26 mouse cellular contexts compared by ENCODE assay signal in genomic region chr1:134570171-134570570, GRCm38 (mm10). TPM values are rescaled to one million over a fixed set of nuclear protein-coding genes. Genes with fewer than 3 reads are reported as not detected.
"Had no signal": no experiment of that assay in that cellular context is flagged by ENCODE, and none has a peak within 500 bp of the region (broad histone marks: within the 10 kb centered on the region; RNA-seq: fewer than 3 reads in every experiment).

No protein-coding gene starts in this region.

- H3K4me3 ChIP-seq: limb, embryonic 12.5 days; limb, embryonic 15.5 days; midbrain, embryonic 12.5 days; midbrain, embryonic 15.5 days; neural tube, embryonic 12.5 days; neural tube, embryonic 15.5 days had no signal

- H3K9ac ChIP-seq: limb, embryonic 12.5 days; limb, embryonic 15.5 days; liver, embryonic 14.5 days; liver, postnatal 0 days; lung, embryonic 14.5 days; midbrain, embryonic 12.5 days; midbrain, embryonic 15.5 days; neural tube, embryonic 12.5 days; neural tube, embryonic 15.5 days had no signal

- DNase-seq: kidney, adult 9 months; kidney, postnatal 14 days; kidney, postnatal 4 days; left cerebral cortex, postnatal 4 days; liver, postnatal 0 days; lung, embryonic 14.5 days; right cerebral cortex, adult 18-20 months; right cerebral cortex, postnatal 14 days; right cerebral cortex, postnatal 4 days; thymus, postnatal 36 days had no signal

- H3K4me2 ChIP-seq: limb, embryonic 12.5 days; limb, embryonic 15.5 days; liver, embryonic 11.5 days; lung, embryonic 14.5 days; midbrain, embryonic 12.5 days; midbrain, embryonic 15.5 days; neural tube, embryonic 12.5 days; neural tube, embryonic 15.5 days had no signal

- ATAC-seq: liver, postnatal 0 days; lung, postnatal 0 days; midbrain, embryonic 15.5 days had no signal

- H3K9me3 ChIP-seq: limb, embryonic 12.5 days; limb, embryonic 15.5 days; midbrain, embryonic 12.5 days; midbrain, embryonic 15.5 days; neural tube, embryonic 12.5 days; neural tube, embryonic 15.5 days had no signal

- H3K36me3 ChIP-seq: limb, embryonic 15.5 days; midbrain, embryonic 12.5 days; midbrain, embryonic 15.5 days; neural tube, embryonic 12.5 days; neural tube, embryonic 15.5 days had no signal

- H3K27ac ChIP-seq: limb, embryonic 12.5 days; limb, embryonic 15.5 days; liver, embryonic 14.5 days; macrophage; midbrain, embryonic 12.5 days; midbrain, embryonic 15.5 days; neural tube, embryonic 12.5 days; neural tube, embryonic 15.5 days; stomach, postnatal 0 days had no signal

- H3K27me3 ChIP-seq: limb, embryonic 12.5 days; limb, embryonic 15.5 days; midbrain, embryonic 12.5 days; midbrain, embryonic 15.5 days; neural tube, embryonic 12.5 days; neural tube, embryonic 15.5 days had no signal

RNA-seq across cellular contexts. Expression of gene Mgat4e, which starts 20.7 kb away (rescaled TPM):
- total RNA-seq: left cerebral cortex, adult 8-10 months; left cerebral cortex, postnatal 14 days; left cerebral cortex, postnatal 4 days; megakaryocyte-erythroid progenitor cell, adult 5-6 weeks had no signal
- polyA plus RNA-seq: kidney, embryonic 16.5 days; limb, embryonic 12.5 days; limb, embryonic 15.5 days; liver, embryonic 11.5 days; liver, embryonic 14.5 days; liver, postnatal 0 days; lung, embryonic 14.5 days; lung, postnatal 0 days; macrophage; midbrain, embryonic 12.5 days; midbrain, embryonic 15.5 days; neural tube, embryonic 12.5 days; neural tube, embryonic 15.5 days; stomach, embryonic 14.5 days; stomach, postnatal 0 days had no signal
